Mouse (Mus musculus) right cerebral cortex, postnatal 4 days (tissue): Measurements from ENCODE around the gene Atp6v0a1.

Source experiments
- DNase-seq: peaks from one replicate; pipeline ENCODE4 v3.0.0-alpha.2; 2022

Gene Atp6v0a1

GRCm38 (mm10) chr11:101009046-101009887 is at the start of gene Atp6v0a1:
TSS of gene Atp6v0a1 (plus strand) at chr11:101009452.
- peak; percentile 94 for DNase-seq

- peak; percentile 82 for DNase-seq
Observed at GRCm38 (mm10) chr11:100959464-100959810, 49.8 kb upstream of the Atp6v0a1 start.

GRCm38 (mm10) chr11:100959826-100960225 is 49.4 kb upstream of the Atp6v0a1 start:
- no peak for DNase-seq

- peak; percentile 49 for DNase-seq
Observed at GRCm38 (mm10) chr11:100960540-100960939, 48.7 kb upstream of the Atp6v0a1 start.

- DNase-seq = no peak
Observed at GRCm38 (mm10) chr11:100962371-100962911, 46.8 kb upstream of the Atp6v0a1 start.

GRCm38 (mm10) chr11:100963647-100964046 is 45.6 kb upstream of the Atp6v0a1 start:
- no peak for DNase-seq

- DNase-seq = no peak
Observed at GRCm38 (mm10) chr11:100964180-100964579, 45.1 kb upstream of the Atp6v0a1 start.

GRCm38 (mm10) chr11:100964901-100965542 is 44.2 kb upstream of the Atp6v0a1 start:
- no peak for DNase-seq

GRCm38 (mm10) chr11:100965760-100966159 is 43.5 kb upstream of the Atp6v0a1 start:
- DNase-seq = no peak

GRCm38 (mm10) chr11:100967376-100967775 is 41.9 kb upstream of the Atp6v0a1 start:
- no peak for DNase-seq

GRCm38 (mm10) chr11:100967881-100968420 is 41.3 kb upstream of the Atp6v0a1 start:
- no peak for DNase-seq

GRCm38 (mm10) chr11:100968501-100968900 is 40.8 kb upstream of the Atp6v0a1 start:
- DNase-seq = no peak

- DNase-seq = no peak
Observed at GRCm38 (mm10) chr11:100969189-100969743, 40.0 kb upstream of the Atp6v0a1 start.

- DNase-seq = no peak
Observed at GRCm38 (mm10) chr11:100969744-100970556, 39.3 kb upstream of the Atp6v0a1 start.

- peak; percentile 63 for DNase-seq
Observed at GRCm38 (mm10) chr11:100970557-100970937, 38.7 kb upstream of the Atp6v0a1 start, which contains the start of gene Cavin1. TSS of gene Cavin1 (minus strand) at chr11:100970887.

- DNase-seq = no peak
Observed at GRCm38 (mm10) chr11:100971455-100971854, 37.8 kb upstream of the Atp6v0a1 start.

- DNase-seq = no peak
Observed at GRCm38 (mm10) chr11:100973245-100973644, 36.0 kb upstream of the Atp6v0a1 start.

- DNase-seq = no peak
Observed at GRCm38 (mm10) chr11:100974381-100974970, 34.8 kb upstream of the Atp6v0a1 start.

- DNase-seq = no peak
Observed at GRCm38 (mm10) chr11:100975241-100975640, 34.0 kb upstream of the Atp6v0a1 start.

- DNase-seq = no peak
Observed at GRCm38 (mm10) chr11:100979887-100980286, 29.4 kb upstream of the Atp6v0a1 start.

GRCm38 (mm10) chr11:100980438-100980837 is 28.8 kb upstream of the Atp6v0a1 start:
- DNase-seq = no peak

GRCm38 (mm10) chr11:100981236-100981635 is 28.0 kb upstream of the Atp6v0a1 start:
- DNase-seq = no peak
